In the genomic region with DNA sequence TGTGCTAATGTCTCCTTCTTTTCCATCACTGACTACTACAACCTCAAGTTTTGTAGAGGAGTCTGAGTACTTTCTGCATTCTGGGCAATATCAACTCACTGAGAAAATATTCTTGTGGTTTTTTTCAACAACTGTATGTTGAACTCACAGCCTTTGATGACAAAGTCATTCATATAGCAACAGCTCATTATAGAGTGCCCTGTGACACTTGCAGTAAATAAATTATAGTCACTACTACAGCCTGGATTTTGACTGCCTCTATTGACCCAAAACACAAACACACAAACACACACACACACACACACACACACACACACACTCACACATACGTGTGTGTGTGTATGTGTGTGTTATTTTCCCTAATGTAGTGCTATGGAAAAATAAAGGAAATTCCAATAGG, we compare ENCODE assay signal across 25 mouse cellular contexts.
"Had no signal": no experiment of that assay in that cellular context is flagged by ENCODE, and none has a peak within 500 bp of the region (broad histone marks: within the 10 kb centered on the region; RNA-seq: fewer than 3 reads in every experiment).

No protein-coding gene starts in this region.

- H3K9ac ChIP-seq: forebrain, postnatal 0 days; heart, embryonic 13.5 days; heart, embryonic 15.5 days; hindbrain, embryonic 13.5 days; hindbrain, embryonic 15.5 days; kidney, embryonic 15.5 days; limb, embryonic 13.5 days; limb, embryonic 15.5 days had no signal

- H3K36me3 ChIP-seq: heart, embryonic 15.5 days; hindbrain, embryonic 15.5 days had no signal

- DNase-seq: forebrain, postnatal 0 days; gastrocnemius, postnatal 14 days; gastrocnemius, postnatal 36 days; heart, adult 11 months; heart, adult 2 months; heart, postnatal 14 days; heart, postnatal 36 days; kidney, adult 11 months; kidney, adult 2 months; kidney, adult 9 months; kidney, postnatal 10 days; kidney, postnatal 36 days; layer of hippocampus, adult 9-11 months; layer of hippocampus, postnatal 36 days; left cerebral cortex, postnatal 4 days had no signal

- H3K27ac ChIP-seq: heart, adult 2 months; heart, embryonic 13.5 days; heart, embryonic 15.5 days; hindbrain, embryonic 13.5 days; hindbrain, embryonic 15.5 days; hindbrain, postnatal 0 days; kidney, embryonic 15.5 days; limb, embryonic 13.5 days; limb, embryonic 15.5 days had no signal

- H3K4me3 ChIP-seq: heart, adult 2 months; heart, embryonic 13.5 days; heart, embryonic 15.5 days; hindbrain, embryonic 13.5 days; hindbrain, embryonic 15.5 days; kidney, embryonic 15.5 days; limb, embryonic 13.5 days; limb, embryonic 15.5 days had no signal

- H3K9me3 ChIP-seq: heart, embryonic 13.5 days; heart, embryonic 15.5 days; hindbrain, embryonic 13.5 days; hindbrain, embryonic 15.5 days; kidney, embryonic 15.5 days; limb, embryonic 13.5 days; limb, embryonic 15.5 days had no signal

- ATAC-seq: forebrain, postnatal 0 days; hindbrain, postnatal 0 days; intestine, embryonic 16.5 days had no signal

- H3K4me2 ChIP-seq: heart, embryonic 11.5 days; heart, embryonic 13.5 days; heart, embryonic 15.5 days; hindbrain, embryonic 13.5 days; hindbrain, embryonic 15.5 days; kidney, embryonic 15.5 days; limb, embryonic 13.5 days; limb, embryonic 15.5 days had no signal

- H3K27me3 ChIP-seq: heart, embryonic 13.5 days; heart, embryonic 15.5 days; hindbrain, embryonic 13.5 days; hindbrain, embryonic 15.5 days; kidney, embryonic 15.5 days; limb, embryonic 13.5 days; limb, embryonic 15.5 days had no signal
